Mouse (Mus musculus): ENCODE measurements at regions not wholly inside any gene's neighbourhood (a gene's known extent, or its start where the extent isn't known, plus 50 kb on each side); places are given as distances from the start of the nearest gene placed in this dataset.

DNA sequence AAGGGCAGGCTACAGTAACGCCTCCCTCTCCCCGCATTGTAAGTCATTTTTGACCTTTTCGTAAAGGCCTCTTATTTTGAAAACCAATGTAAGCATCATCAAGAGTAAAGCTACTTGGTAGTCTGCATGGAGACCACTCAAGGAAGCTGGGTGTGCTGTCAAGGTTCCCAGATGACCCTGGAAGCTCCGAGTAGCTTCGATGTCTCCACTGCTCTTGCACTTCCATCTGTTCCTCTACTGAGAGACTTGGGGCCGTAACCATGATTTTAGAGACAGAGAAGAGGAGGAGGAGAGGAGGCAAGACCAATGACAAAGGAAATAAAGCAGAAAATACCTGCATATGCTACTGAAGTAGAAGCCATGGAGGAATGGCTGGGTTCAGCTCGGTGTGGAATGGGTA lies 256.0 kb downstream of the Gm11361 start:
- peak; percentile 51 for DNase-seq

DNA sequence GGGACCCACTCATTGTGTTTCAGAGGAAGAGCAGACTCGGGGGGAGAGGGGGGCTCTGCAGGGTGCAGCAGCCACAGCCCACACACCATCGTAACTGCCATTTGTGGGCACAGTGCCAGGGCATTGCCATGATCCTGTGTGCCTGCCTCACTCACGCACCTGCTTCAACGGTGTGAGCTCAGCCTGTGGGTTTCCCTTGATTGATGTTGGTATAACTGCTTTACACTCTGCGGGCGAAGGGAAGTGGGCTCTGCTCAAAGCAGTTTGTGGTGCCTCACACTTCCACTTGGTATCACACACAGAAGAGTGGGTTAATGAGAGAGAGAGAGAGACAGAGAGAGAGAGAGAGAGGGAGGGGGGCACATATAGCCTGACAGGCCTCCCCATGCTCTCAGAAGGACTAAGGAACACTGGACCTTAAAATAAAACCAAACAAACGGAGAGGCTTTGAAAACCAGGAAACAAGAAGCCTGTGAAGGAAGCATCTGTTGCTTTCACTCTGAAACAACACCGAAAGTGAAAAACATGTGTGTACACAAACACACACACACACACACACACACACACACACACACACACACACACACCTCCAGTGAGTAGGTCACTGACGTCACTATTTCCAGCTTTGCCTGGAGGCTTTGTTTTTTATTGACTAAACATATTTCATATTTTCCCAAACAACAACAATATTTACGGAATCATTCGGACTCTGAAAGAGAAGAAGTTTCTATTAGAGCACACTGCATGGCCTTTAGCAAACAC lies 255.4 kb downstream of the Gm11361 start:
- peak; percentile 95 for DNase-seq

DNA sequence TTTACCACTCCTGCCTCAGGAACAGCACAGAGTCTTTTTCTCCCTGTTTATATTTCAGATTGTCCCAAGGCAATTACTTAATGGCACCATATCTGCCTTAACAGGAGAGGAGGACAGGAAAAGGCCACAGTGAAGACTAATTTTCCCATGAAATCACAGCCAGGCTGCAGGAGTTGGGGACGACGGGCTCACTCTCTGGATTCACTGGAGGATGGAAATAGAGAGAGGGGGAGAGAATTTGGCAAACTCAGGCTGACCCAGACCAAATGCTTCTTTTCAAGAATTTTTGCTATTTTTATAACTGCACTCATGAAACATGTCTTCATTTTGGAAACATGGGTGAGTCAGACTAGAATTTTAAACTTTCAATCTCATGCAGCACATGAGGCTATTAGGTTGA lies 250.9 kb downstream of the Gm11361 start:
- no peak for DNase-seq

DNA sequence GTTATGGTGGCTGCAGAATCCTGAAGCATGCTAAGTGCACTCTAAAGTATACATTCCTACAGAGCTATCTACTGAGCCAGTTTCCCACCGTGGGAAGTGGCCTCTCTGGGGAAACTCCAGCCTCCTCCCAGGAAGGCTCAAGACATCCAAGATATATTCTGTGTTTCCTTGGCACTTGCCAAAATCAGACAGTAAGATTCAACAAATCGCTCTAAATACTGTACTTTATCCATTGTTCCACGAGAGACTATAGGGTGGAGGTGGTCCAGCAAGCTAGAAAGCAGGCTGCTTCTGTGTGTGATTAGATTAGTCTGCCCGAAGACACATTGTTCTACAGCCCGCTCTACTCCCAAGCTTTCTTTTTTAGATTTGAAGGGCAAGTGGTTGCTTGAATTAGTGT lies 250.5 kb downstream of the Gm11361 start:
- no peak for DNase-seq

DNA sequence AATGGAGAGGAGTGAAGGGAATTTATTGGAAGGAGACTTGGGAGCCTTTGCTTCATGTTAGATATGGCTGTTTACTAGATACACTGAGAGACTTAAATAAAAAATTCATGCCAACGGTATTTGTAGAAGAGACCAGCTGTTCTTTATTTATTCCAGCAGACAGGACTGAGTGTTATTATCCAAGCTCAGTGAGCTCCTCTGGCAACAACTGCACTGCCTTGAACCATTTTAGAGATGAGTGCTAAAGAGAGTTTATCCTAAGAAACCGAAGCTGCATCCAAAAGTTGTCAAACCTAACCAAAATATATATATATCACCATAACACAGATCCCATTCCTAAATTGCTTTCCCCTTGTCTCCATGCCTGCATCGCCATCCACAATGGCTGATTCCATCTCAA lies 247.0 kb downstream of the Gm11361 start:
- no peak for DNase-seq

DNA sequence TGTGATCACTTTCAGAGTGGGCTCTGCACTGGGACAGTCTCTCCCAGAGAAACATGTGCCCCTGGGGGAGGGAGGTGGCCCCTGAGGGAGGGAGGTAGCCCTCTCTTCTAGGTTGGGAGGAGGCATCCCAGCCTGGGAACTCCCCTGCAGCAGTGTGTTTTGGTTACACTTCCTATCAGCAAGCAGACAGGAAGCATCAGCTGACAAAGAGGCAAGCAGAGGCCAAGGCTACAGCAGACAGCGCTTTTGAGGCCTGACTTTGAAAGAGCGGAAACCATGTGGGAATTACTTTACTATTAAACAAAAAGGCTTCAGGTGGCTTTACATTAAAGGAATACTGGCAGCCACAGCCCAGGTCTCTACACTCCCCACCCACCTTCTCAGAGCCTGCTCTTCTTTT lies 244.8 kb downstream of the Gm11361 start:
- DNase-seq, result peak; percentile 77

DNA sequence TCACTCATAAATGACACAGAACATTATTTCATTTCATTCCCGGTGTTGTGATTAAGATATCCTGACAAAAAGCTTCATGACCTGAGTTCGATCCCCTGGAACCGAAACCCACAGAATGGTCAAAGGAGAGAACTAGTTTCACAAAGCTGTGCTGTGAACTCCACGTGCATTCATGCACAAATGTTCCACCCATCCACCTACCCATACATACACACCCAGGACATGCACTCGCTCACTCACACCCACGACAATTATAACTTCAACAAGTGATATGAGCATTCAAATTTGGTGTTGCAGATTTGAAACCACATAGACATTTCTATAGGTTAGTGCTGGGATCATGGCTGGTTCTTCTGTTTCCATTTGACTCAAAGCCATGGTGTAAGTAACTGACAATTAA lies 243.4 kb downstream of the Gm11361 start:
- no peak for DNase-seq

DNA sequence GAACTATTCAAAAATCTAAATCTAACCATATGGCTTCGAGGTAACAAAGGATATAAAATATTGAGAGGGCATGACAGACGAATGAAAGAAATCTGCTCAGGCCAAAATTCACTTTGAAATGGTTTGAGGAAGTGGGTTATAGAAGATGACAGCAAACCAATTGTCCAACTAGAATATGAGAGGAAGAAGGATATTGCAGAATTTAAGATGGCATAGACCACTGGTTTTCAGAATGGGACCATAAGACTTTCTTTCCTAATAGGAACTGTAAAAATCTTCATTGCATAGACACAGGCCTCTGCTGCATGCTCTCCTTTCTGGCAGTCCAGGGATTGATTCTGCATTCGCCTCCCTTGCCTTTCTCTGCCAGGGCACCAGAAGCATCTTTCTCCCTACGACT lies 240.2 kb downstream of the Gm11361 start:
- DNase-seq, result no peak

DNA sequence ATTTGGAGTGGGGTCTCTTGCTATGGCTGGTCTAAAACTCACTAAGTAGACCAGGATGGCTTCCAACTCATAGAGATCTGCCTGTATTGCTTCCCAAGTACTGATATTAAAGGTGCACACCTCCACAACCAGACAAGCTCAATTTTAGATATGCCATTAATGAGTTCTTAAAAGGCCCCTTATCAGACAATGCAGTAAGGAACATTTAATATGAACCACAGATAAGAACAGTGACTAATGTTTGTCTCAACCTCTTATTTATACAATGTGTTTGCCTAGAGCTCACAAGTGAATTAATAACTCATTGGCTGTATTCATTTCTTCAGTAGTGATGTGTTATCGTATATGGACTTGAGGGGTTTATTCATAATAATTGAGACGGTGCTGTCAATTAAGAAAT lies 234.7 kb downstream of the Gm11361 start:
- DNase-seq, result no peak

DNA sequence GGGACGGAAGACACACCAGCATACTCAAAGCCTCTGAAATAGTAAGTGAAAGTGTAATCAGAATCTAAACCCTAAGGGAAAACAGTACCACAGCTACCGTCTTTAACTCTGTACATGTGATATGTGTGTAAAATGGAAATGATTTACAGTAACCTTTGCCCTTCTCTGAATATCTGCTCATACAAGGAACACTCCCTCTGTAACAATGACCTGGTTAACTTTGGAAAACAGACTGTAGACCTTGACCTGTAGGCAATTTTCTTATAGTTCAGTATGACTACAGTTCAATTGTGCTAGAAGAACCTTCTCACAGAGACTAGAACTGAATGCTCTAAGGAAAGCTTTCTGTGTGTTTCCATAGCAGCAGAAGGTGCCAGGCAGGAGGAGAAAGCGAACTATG lies 226.4 kb downstream of the Gm11361 start:
- no peak for DNase-seq

DNA sequence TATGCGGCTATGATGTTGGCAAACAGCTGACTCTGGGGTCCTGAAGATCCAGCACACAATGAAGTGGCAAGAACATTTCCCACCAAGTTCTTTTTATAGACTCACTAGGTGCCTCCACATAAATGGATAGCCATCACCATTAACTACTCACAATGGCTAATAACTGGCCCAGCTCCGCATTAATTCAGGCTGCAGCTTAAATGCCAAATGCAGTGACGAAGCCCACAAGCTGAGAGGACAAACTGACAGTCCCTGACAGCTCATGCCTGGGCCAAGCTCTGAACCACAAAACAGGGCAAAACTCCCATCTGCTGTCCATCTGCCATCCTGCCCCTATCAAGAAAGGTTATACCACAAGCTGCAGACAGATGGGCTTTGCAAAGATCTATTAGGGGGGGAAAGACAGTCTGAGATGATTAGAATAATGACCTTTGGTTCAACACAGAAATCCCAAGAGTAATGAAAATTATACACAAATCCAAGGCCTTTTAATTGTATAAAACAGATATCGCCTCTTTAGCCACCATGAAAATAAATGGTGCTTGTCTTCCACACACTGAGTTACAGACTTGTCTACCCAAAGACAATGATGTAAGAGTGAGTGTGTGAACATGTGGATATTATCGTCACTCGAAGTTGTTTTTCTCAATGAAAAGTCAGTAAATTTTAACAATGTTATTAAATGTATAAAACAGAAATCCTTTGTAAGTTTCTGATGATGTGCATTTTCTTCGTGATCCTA lies 224.1 kb downstream of the Gm11361 start:
- DNase-seq, result no peak

DNA sequence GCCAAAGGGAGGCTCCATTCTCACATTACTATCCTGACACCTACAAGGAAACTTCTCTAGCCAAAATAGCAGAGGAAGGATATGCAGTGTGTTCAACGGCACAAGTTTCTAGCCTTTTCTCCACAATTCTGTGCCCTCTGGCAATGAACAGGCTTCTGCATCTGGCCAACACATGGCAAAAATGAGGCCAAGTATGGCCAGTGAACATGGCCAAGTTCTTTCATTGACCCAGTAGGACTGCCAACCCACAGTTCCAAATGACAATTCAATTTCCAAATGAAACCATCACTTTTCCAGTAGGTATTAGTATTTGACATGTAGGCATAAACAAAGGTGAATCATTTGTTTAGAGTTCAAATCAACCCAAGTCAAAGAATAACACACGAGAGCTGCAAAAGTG lies 208.8 kb downstream of the Gm11361 start:
- DNase-seq, result no peak

DNA sequence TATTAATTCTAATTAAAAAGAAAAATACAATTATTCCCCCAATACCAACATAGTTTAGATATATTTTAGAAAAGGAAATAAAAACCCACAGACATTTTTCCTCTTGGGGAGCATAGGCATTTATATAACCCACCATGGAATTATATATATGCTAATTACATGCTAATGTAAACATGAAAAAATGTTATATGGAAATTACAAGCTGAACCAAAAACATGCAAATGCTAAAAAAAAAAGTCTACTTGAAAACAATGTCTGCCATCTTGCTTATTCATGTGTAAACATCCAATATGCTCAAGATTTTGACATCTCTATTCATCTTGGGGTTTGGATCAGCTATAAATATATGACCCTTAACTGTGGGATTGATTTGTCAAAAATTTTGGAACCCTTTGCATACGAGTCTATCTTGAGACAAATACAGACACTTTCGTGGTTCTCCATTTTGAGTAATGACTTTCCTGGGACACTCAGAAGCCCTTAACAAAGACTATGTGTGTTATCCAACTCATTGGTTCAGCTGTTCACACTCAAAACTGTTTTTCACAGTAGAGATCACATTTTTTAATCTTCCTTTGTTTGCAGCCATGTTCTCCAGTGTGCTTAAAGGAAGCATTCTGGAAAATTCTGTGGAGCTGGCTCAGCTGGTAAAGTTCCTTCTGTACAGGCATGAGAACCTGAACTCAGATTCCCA lies 208.0 kb downstream of the Gm11361 start:
- DNase-seq, result no peak

DNA sequence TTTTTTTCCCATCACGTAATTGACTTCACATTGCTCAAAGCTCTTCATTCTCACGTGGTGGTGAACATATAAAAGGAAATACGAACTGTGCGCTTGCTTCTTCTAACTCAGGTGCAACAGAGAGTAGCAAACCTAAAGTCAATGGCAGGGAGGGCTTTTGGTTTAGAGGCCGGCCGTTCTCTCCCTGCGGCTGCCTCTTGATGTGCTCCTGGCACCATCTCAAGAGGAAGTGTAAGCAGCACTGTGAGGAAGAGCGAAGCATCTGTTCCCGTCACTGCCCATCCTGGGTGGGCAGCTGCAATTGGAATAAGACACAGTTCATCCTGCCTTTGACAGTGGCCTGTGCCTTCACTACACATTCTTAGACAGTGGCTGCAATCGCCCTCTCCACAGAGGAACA lies 204.0 kb downstream of the Gm11361 start:
- peak; percentile 39 for DNase-seq

DNA sequence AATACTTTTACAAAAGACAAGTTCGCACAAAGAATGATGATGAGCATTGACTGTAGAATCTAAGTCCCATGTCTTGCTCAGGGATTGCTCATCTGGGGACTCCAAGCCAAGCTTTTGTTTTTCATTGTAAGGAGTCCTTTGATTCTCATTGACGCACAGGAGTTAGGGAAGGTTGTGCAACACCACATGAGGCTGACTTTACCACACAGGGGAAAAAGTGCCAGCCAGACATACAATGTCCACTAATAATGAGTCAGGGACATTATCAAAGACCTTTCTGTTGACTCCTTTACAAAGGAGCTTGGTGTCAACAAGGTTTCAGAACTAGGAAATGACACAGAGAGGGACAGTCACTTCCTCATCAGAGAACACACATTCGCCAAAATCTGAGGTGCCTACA lies 200.1 kb downstream of the Gm11361 start:
- DNase-seq, result no peak

DNA sequence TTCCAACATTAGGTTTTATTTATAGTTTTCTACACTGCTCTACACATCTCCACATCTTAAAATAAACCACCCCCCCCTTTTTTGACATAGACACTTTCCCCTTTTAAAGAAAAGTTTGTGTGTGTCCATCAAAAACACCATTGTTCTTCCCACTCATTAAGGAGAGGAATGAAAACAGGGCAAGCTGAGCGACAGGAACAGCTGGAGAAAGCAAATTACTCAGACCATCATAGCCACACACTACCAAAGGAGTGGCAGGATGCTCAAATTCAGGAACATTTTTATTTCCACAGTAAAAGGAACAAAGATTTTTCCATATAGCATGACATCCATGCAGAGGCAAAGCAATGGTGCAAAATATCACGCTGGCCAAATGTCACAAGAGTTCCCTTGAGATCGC lies 198.6 kb downstream of the Gm11361 start:
- DNase-seq, result no peak

DNA sequence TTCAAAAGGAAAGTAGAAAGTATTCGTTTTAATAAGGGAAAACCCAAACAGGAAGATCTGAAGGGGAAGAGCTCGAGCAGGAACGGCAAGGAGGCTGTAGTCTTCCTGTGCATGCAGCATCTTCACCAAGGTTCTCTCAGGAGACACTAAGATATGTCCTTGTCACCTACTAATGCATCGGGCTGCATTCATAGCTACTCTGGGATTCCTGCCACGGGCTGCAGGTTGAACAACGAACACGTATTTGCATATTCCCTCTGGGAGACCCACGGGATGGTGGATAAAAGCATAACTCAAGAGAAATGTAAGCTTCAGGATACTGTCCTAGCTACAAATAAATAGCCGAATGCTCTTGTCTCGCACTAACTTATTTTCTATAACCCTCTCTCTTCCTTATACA lies 197.7 kb downstream of the Gm11361 start:
- no peak for DNase-seq

DNA sequence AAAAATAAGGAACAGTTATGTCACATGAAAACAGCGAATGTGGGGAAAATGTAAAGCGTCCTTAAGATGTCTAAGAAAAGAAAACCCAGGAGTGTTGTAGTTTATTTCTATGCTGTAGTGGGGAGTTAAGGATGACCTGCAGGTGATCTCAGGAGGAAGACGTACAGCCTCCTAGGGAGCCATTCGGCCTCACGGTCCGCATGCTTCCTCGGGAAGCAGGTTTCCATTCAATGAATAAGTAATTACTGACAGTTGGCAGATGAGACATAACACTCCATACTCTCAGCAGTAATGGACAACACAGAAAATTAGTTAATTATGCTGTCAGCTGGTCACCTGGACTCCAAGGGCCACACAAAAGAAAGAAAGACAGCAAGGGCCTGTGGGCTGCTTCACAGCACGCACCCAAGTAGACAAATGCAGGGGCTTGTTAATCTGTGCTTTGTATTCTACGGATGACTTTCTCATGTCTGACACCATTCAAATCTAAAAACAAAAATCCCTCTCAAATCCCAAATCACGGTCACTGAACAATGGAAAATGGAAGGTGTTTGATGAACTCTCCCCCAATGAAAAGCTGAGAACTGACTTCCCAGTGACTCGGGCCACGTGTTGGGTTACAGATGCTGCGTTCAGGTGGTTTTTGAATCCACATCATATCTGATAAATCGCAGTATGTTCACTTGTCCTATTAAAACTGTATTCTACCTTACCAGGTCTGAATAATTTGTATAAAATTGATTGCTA lies 193.5 kb downstream of the Gm11361 start:
- no peak for DNase-seq

DNA sequence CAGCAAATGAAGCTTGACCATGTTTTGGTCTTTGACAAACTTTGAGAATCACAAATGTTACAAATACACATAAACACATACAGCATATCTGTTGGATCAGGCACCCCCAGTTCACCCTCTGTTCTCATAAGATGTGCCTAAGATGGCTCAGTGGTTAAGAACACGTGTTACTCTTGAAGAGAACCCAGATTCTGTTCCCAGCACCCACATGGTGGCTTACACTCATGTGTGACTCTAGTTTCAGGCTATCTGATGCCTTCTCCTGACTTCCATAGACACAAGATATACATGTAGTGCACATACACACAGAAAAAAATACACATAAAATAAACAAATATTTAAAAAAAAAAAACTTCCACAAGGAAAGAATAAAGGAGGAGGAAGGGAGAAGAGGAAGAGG lies 191.7 kb downstream of the Gm11361 start:
- DNase-seq, result no peak

DNA sequence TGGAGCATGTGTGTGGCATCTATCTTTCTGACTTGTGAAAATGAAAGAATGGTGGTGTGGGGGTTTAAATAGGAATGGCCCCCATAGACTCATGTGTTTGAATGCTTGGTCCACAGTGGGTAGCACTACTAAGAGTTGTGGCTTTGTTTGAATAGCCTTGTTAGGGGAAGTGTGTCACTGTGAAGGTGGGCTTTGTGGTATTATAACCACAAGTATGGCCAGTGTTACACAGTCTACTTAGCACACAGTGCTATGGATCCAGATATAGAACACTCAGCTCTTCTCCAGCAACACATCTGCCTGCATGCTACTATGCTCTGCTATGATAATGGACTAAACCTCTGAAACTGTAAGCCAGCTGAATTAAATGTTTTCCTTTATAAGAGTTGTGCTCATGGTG lies 184.9 kb downstream of the Gm11361 start:
- DNase-seq, result no peak

DNA sequence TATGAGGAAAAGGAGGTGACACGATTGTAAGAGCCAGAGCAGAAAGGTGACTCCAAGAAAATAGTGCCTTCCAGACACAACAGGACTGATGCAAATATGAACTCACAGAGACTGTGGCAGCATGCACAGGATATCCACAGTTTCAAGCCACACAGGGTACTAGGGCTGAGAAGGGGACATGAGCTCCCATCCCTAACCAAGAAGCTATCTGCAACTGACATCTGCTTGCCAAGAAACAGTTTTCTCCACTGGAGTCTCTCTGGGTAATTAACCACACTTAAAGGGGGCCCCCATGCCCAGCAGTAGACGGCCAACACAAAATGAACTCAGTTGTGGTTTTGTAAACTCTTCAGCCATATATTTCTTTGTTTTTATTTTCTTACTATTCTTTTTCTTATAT lies 176.1 kb downstream of the Gm11361 start:
- DNase-seq, result no peak

DNA sequence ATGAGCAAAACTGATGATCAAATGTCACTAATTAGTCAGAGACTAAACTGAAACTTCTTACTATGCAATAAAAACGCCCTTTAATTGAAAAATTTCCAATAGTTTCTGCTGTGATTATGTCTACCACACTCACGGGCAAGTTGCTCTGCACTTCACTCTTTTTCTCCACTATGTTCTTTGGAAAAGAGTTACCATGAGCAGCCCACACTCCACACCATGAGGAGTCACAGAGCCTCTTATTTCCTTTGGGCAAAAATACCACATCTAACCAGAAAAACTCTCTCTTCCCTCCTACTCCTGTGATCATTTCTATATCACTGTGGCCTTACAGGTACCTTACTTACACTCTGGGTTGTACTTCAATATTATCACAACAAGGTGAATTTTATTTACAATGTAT lies 174.7 kb downstream of the Gm11361 start:
- no peak for DNase-seq

DNA sequence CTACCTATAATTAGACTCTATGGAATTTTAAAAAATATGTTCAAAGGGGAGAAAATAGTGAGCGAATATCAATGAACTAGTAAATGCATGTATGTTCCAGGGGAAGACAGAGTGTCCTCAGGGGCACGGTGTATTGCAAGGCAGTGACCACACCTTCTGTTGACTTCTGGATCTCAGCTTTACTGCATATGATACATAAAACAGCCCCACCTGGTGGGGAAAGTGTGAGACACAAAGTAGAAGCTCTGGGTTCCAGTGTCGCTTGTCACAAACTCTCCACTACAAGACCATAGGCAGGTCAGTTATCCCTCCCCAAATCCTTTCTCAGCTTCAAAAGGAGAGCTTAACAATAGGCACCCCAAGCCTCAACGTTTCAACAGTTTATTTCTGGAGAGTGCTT lies 168.8 kb downstream of the Gm11361 start:
- DNase-seq, result peak; percentile 69

All from thymus, postnatal 25 days (tissue).